Mouse (Mus musculus) limb, embryonic 13.5 days (tissue): ENCODE data around the gene Ascl3. TPM values are rescaled to one million over a fixed set of nuclear protein-coding genes. Genes with fewer than 3 reads are reported as not detected.

Source experiments
- ATAC-seq: fragments of 200-750 bp; cut with Nextera tagmentation; 2 replicates; pipeline ENCODE4 v1.8.0; 2017; ENCODE audit warnings: low read depth, moderate number of reproducible peaks, moderate TSS enrichment; ENCODE audit not compliant: low FRiP score
- H3K27ac ChIP-seq: fragments of 300-500 bp; sonication (generic); 2 replicates; pipeline ENCODE4 v1.5.1; 2015; ENCODE audit warnings: inconsistent platforms, mild to moderate bottlenecking, moderate library complexity
- H3K27me3 ChIP-seq: fragments of 300-500 bp; sonication (generic); 2 replicates; pipeline ENCODE4 v1.6.1; 2015; ENCODE audit warnings: mild to moderate bottlenecking, inconsistent platforms
- H3K36me3 ChIP-seq: fragments of 300-500 bp; sonication (generic); 2 replicates; pipeline ENCODE4 v1.6.1; 2015; ENCODE audit warnings: inconsistent platforms, mild to moderate bottlenecking, moderate library complexity
- H3K4me1 ChIP-seq: fragments of 300-500 bp; sonication (generic); 2 replicates; pipeline ENCODE4 v1.6.1; 2015; ENCODE audit warnings: inconsistent platforms
- H3K4me2 ChIP-seq: fragments of 300-500 bp; sonication (generic); replicated peaks from 2 replicates; pipeline ENCODE4 v1.6.1; 2015; ENCODE audit warnings: inconsistent platforms, mild to moderate bottlenecking, moderate library complexity
- H3K4me3 ChIP-seq: fragments of 300-500 bp; sonication (generic); 2 replicates; pipeline ENCODE4 v1.5.1; 2015; ENCODE audit warnings: moderate library complexity, mild to moderate bottlenecking, inconsistent platforms
- H3K9ac ChIP-seq: fragments of 300-500 bp; sonication (generic); 2 replicates; pipeline ENCODE4 v1.6.1; 2015; ENCODE audit warnings: mild to moderate bottlenecking, inconsistent platforms
- H3K9me3 ChIP-seq: fragments of 300-500 bp; sonication (generic); 2 replicates; pipeline ENCODE4 v1.6.1; 2016; ENCODE audit warnings: inconsistent platforms
- WGBS: fragments of 180-500 bp; shearing (Covaris S2); methylation state at CpG from one replicate; pipeline ENCODE4 v1.1.7; 2015; 5-methylcytosine and 5-hydroxymethylcytosine counted together
- polyA plus RNA-seq: library from polyadenylated mRNA; unstranded; fragments of >200 nt; fragmentation: Nextera tagmentation; extraction: Ambion mirVana; gene quantifications from 2 replicates; pipeline ENCODE4 v1.2.1, GENCODE M21; 2015

Gene Ascl3
- polyA plus RNA-seq = not detected in 2 replicates

DNA sequence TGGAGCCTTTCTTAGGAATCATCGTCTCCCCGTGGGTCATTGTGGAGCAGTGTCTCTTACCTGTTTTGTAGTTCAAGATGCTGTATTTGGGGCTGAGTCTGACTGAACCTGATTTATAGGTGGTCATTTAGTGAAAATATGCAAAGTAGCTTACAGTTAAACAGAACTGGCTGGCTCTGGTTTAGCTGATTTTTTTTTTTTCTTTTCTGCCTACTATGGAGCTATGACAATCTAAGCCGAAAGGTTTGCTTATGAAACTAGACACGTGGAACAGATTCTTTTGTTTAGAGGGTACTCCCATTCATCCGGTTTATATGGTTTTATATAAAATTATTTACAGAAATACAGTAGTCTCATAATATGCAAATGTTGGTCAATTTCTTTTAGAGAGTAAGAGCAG, at the start of gene Ascl3:
TSS of gene Ascl3 (minus strand) at position 101 of the 400 bp plus-strand sequence.
- Histone ChIP-seq H3K4me3 (no peak within 1 kb of the TSS), H3K4me1 (no peaks in the 10 kb centered on the region), H3K9ac (no peak within 1 kb of the TSS), H3K9me3 (no peaks in the 10 kb centered on the region), H3K4me2 (no peak within 1 kb of the TSS), H3K36me3 (peaks cover 12% of the 10 kb centered on the region), H3K27me3 (no peaks in the 10 kb centered on the region), H3K27ac (no peak within 1 kb of the TSS)
- 86% methylated on average over 5 of the region's 5 CpGs for WGBS
- ATAC-seq = no peak

DNA sequence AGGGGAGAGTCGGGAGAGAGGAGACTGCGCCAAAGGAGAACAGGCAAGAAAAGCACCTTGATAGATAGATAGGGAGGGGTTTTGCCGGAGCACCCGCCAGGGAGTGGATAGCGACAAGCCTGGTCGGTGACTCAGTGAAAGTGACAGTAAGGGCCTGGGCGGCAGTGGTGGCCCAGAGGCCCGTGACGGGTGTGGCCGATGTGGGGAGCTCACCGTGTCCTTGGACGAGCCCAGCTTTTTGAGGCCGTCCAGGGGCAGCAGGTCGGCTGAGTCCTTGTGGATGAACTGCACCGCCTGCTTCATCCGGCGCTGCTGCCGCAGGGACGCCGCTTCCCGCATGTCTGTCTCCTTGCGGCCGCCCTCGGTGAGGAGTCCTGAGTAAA, 49.6 kb upstream of the Ascl3 start:
- Histone ChIP-seq H3K27ac (no peak overlapping the region), H3K4me2 (peak overlapping the region; percentile 95), H3K9me3 (no peaks in the 10 kb centered on the region), H3K4me1 (peaks cover 23% of the 10 kb centered on the region), H3K36me3 (no peaks in the 10 kb centered on the region), H3K9ac (peak overlapping the region; percentile 61), H3K27me3 (peaks cover 74% of the 10 kb centered on the region), H3K4me3 (peak overlapping the region; percentile 52)
- WGBS = 1% methylated on average over 24 of the region's 24 CpGs
- ATAC-seq = peak; percentile 25; the same call in 1 of the 2 replicates

DNA sequence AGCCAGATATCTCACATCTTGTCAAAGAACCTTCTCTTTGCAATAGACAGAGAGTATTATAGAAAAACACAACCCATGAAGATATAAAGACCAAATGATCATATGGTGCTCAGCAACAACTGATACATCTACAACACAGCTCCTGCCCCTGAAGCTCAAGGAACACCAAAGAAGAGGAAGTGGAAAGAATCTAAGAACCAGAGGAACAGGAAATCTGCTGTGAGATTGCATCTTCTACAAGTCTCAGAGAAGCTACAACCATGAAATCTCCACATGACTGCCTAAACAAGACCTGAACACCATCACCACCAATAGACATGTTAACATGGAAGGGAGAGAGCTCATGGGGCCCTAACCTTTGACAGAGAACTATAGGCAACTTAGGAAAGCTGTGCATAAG, 40.7 kb upstream of the Ascl3 start:
- Histone ChIP-seq H3K27ac (no peak overlapping the region), H3K27me3 (peaks cover 3% of the 10 kb centered on the region; the same call in 1 of the 2 replicates), H3K9me3 (no peaks in the 10 kb centered on the region), H3K9ac (no peak overlapping the region), H3K4me3 (no peak overlapping the region), H3K4me1 (no peaks in the 10 kb centered on the region), H3K4me2 (no peak overlapping the region), H3K36me3 (no peaks in the 10 kb centered on the region)
- ATAC-seq = no peak

DNA sequence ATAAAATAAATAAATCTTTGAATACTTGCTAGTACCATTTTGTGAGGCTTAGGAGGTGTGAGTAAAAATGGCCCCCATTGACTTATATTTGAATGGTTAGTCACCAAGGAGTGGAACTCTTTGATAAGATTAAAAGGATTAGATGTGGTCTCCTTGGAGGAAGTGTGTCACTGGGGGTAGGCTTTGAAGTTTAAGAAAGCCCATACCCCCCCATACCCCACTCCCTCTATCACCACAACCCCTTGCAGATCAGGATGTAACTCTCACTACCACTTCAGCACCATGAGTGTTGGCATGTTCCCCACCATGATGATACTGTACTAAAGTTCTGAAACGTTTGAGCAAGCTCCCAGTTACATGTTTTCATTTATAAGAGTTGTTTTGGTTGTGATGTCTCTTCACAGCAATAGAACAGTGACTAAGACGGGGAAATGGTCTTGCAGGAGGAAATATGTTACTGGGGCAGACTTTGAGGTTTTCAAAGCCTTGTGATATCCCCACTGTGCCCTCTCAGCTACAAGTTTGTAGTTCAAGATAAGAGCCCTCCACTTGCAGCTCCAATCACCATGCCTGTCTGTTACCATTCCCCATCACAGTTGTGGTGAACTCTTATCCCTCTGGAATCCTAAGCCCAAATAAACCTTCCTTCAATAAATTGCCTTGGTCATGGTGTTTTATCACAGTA, 37.3 kb upstream of the Ascl3 start:
- H3K36me3 ChIP-seq = no peaks in the 10 kb centered on the region
- no peak overlapping the region for H3K9ac ChIP-seq
- H3K27me3 ChIP-seq = no peaks in the 10 kb centered on the region
- ATAC-seq = no peak
- no peaks in the 10 kb centered on the region for H3K9me3 ChIP-seq
- H3K27ac ChIP-seq = no peak overlapping the region
- no peak overlapping the region for H3K4me2 ChIP-seq
- 42% methylated on average over 2 of the region's 2 CpGs for WGBS
- no peaks in the 10 kb centered on the region for H3K4me1 ChIP-seq
- no peak overlapping the region for H3K4me3 ChIP-seq

DNA sequence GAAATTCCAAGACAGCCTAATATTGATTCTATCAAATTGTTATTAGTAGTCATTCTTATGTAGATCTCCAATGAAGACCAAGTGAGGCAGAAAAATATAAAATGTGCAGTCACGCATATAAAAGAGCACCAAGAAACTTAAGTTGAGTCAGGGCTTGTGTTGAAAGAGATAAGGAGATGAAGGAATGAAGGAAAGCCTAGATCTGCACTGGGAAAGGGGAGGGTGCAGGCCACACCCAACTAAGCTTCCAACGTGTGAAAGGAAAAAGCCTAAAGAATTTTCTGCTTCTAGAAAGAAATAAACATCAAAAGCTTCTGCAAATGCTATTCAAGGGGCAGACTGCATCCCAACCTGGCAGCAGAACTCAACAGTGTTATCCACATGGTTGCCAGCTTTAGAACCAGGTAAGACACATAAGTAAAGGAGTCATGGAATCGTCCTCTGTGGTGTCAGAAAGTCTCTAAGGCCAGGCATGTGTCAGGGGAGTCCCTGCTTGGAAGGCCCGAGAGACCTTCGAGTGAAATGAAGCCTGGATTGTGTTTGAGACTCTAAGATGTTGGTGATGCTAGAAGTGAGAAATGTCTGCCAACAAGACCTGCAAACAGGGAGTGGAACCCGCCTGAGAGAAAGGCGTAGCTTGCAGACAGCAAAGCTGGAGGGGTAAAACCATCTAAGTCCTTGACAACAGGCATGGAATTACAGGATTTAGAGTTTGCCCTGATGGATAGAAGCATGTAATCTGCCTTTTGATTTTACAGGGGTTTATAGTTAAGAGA, 36.2 kb upstream of the Ascl3 start:
- Histone ChIP-seq H3K9ac (no peak overlapping the region), H3K27ac (no peak overlapping the region), H3K36me3 (no peaks in the 10 kb centered on the region), H3K4me1 (no peaks in the 10 kb centered on the region), H3K9me3 (no peaks in the 10 kb centered on the region), H3K4me3 (no peak overlapping the region), H3K27me3 (no peaks in the 10 kb centered on the region), H3K4me2 (no peak overlapping the region)
- no peak for ATAC-seq
- WGBS = 80% methylated on average over 7 of the region's 7 CpGs

DNA sequence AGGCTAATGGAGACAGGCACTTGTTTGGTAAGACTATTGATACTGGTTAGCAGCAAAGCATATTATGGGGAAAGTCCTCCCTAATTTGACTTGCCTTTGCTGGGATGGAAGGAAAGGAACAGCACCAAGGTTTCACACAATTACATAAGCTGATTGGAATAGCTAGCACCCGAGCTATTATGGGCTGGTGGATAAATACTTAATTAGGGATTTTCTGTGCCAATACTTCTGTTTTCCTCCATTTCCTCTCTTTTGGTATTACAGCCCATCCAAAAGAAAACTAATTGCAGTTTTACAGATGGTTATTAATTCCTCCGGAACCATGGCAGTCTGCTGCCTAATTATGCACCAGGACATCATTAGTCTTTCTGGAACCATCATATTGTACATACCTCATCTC, 32.5 kb upstream of the Ascl3 start:
- no peaks in the 10 kb centered on the region for H3K36me3 ChIP-seq
- no peak overlapping the region for H3K9ac ChIP-seq
- H3K9me3 ChIP-seq = no peaks in the 10 kb centered on the region
- WGBS = 66% methylated on average over 2 of the region's 2 CpGs
- no peaks in the 10 kb centered on the region for H3K4me1 ChIP-seq
- H3K27ac ChIP-seq = no peak overlapping the region
- H3K4me2 ChIP-seq = no peak overlapping the region
- no peak for ATAC-seq
- no peak overlapping the region for H3K4me3 ChIP-seq
- H3K27me3 ChIP-seq = no peaks in the 10 kb centered on the region

DNA sequence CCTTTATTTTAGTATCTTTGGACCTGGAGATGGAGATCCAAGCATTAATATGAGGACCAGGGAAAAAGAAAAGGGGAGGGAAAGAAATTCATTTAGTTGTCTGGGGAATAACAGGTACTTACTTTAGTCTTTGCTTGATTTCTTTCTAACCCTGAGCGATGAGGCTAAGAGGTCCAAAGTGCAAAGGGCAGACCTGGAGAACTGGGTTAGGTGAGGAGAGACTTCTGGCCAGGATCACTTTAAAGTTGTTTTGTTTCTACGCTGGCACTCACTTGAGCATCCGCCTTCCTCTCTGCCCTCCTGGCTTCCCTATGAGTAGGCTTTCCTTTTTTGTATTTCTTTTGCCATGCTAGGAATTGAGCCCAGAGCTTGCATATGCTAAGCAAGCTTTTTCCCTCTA, 24.8 kb upstream of the Ascl3 start:
- ATAC-seq = no peak
- Histone ChIP-seq H3K4me3 (no peak overlapping the region), H3K4me1 (peaks cover 13% of the 10 kb centered on the region), H3K9me3 (no peaks in the 10 kb centered on the region), H3K36me3 (no peaks in the 10 kb centered on the region), H3K9ac (no peak overlapping the region), H3K27ac (no peak overlapping the region), H3K27me3 (no peaks in the 10 kb centered on the region), H3K4me2 (no peak overlapping the region)
- WGBS = 91% methylated on average over 3 of the region's 3 CpGs

DNA sequence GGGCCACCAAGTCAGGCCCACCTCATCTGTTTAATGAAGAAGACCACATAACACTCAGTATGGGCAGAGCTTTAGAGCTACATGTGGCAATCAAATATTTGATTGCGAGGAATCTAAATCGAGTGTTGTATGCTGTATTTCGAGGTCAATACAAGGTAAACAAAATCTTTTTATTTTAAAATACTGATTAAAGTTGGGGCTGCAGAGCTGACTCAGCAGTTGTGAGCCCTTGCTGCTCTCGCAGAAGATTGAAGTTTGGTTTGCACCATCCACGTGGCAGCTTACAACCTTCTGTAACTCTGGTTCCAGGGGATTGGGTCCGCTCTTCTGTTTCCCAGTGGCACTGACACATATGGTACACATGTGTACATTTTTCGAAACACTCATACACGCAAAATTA, 22.5 kb upstream of the Ascl3 start:
- H3K9me3 ChIP-seq = no peaks in the 10 kb centered on the region
- 82% methylated on average over 8 of the region's 8 CpGs for WGBS
- H3K27me3 ChIP-seq = no peaks in the 10 kb centered on the region
- no peaks in the 10 kb centered on the region for H3K36me3 ChIP-seq
- no peak overlapping the region for H3K4me2 ChIP-seq
- H3K4me1 ChIP-seq = peaks cover 16% of the 10 kb centered on the region
- H3K27ac ChIP-seq = no peak overlapping the region
- H3K9ac ChIP-seq = no peak overlapping the region
- no peak for ATAC-seq
- no peak overlapping the region for H3K4me3 ChIP-seq

DNA sequence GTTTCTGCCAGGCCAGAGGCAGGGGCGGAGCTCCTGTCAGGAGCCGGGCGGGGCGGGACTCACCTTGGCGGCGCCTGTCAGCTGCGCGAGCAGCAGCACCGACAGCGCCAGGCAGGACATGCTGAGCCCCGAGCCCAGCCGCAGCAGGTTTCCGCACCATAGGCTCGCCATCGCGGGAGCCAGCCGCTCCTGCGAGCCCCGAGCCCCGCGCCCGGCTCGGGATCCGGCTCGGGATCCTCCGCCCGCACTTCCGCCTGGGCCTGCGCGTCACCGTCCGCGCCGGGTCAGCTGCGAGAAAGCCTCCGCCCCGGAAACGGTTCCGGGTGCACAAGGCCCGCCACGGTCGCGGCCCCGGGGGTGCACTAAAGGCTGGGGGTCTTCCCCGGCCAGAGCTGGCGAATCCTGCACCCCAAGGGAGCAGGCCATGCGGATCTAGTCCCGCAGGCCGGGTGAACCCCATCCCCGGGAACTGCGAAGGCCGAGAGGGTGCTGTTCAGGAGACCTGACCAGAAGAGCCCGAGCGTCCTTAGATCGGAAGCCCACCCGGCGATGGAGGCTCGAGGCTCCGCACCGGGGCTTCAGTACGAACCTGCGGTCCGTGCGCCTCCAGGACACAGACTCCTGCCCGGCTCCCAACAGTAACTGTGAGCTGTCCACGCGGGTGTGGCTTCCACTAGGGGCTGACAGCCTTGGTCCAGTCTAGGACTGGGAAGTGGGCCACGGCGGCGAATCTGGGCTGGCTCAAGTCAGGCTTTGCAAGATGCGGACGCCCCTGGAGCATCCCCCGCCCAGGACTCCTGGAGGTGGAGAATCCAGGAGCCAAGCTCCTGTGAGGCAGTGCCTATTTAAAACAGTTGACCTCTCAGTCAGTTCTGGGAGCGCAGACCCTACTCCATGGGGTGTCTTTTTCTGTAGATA, 20.7 kb upstream of the Ascl3 start, which contains the start of gene Tmem9b:
TSS of gene Tmem9b (minus strand) at position 868 of the 918 bp plus-strand sequence.
- Histone ChIP-seq H3K9ac (peak within 1 kb of the TSS; percentile 91), H3K4me2 (peak within 1 kb of the TSS; percentile 91), H3K27me3 (no peaks in the 10 kb centered on the region), H3K4me3 (peak within 1 kb of the TSS; percentile 88), H3K4me1 (peaks cover 16% of the 10 kb centered on the region), H3K9me3 (no peaks in the 10 kb centered on the region), H3K27ac (peak within 1 kb of the TSS; percentile 72), H3K36me3 (no peaks in the 10 kb centered on the region)
- under 1% methylated on average over 70 of the region's 74 CpGs for WGBS
- peak; percentile 89 for ATAC-seq

DNA sequence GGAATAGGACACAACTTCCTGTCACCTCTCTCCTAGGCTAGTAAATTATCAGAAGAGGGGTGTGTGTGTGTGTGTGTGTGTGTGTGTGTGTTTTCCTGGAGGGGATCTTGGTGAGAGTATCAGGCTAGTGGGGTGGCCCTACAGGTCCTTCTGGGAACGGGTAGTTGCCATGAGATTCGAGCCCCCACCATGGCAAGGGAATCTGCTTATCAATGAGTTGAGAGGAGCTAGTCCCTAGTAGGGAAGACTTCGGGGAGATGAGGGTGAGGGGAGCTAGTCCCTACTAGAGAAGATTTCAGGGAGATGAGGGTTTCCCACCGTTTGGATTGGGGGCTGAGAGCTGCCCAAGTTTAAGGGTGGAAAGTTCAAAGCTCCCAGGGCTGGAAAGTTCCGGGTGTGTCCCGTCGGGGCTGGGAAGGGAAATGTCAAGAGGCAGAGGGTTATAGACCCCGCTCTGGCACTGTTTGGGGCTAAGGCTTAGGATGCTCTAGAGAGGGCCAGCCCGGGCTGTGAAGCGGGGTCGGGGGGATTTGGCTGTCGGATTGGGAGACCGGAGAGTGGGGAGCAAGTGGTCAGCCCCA, 20.0 kb upstream of the Ascl3 start:
- ATAC-seq = no peak; the same call in 1 of the 2 replicates
- no peaks in the 10 kb centered on the region for H3K9me3 ChIP-seq
- no peaks in the 10 kb centered on the region for H3K27me3 ChIP-seq
- H3K4me2 ChIP-seq = peak overlapping the region; percentile 91
- H3K9ac ChIP-seq = peak overlapping the region; percentile 91
- H3K4me3 ChIP-seq = peak overlapping the region; percentile 88
- H3K36me3 ChIP-seq = 0 out of 2 replicates have a peak, but pooled peaks cover under 1% of the 10 kb centered on the region
- H3K4me1 ChIP-seq = peaks cover 16% of the 10 kb centered on the region
- WGBS = 5% methylated on average over 13 of the region's 13 CpGs
- peak overlapping the region; percentile 72; the same call in 1 of the 2 replicates for H3K27ac ChIP-seq

DNA sequence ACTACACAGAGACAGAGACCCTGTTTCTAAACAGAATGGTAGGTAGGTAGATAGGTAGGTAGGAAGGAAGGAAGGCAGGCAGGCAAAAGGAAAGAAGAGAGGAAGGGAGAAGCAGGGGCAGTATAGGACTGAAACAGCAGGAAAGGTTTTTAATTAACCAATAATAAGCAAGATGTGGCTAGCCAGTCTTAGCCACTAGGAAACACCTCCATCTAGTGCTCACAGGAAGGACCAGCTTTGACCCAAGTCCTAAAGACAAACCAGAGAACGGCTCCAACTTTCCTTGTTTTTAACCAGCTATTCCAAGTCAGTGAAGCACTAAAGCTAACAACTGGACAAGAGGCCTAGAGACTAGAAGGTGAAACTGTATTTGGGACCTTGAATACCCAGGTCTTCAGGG, 16.2 kb upstream of the Ascl3 start:
- ATAC-seq = no peak
- Histone ChIP-seq H3K4me2 (no peak overlapping the region), H3K9me3 (no peaks in the 10 kb centered on the region), H3K27me3 (no peaks in the 10 kb centered on the region), H3K27ac (no peak overlapping the region), H3K36me3 (peaks cover 30% of the 10 kb centered on the region), H3K4me3 (no peak overlapping the region), H3K4me1 (peaks cover 7% of the 10 kb centered on the region), H3K9ac (no peak overlapping the region)
- WGBS = 58% methylated on average over 1 of the region's 1 CpGs
